Mouse (Mus musculus): Measurements from ENCODE around the gene Dclk2.

- TF ChIP-seq CTCF (IDR thresholded peaks at IDR 0.05 in 2 of 3, conservative IDR thresholded peaks at IDR 0.05 in 1 of 3; ENCODE audit: control insufficient read depth in 1 of 3, insufficient read depth in 1 of 3, low read depth in 2 of 3, low read length in 3 of 3, poor library complexity in 1 of 3, severe bottlenecking in 1 of 3): no peak
- no peak for TF ChIP-seq NRF1 (IDR thresholded peaks at IDR 0.05; ENCODE audit: insufficient read depth, low read depth, low read length, poor library complexity, severe bottlenecking)
- no peak for TF ChIP-seq E2F4 (IDR thresholded peaks at IDR 0.05; ENCODE audit: borderline replicate concordance, low read depth, low read length)
- TF ChIP-seq MEF2A (IDR thresholded peaks at IDR 0.05; ENCODE audit: extremely low read depth, insufficient replicate concordance, low read depth, low read length, poor library complexity, severe bottlenecking): no peak
- TF ChIP-seq POLR2A (IDR thresholded peaks at IDR 0.05; ENCODE audit: control insufficient read depth in 1 of 2, insufficient read depth in 1 of 2, low read depth in 1 of 2, low read length in 2 of 2, poor library complexity in 1 of 2): no peak
- TF ChIP-seq CHD2 (IDR thresholded peaks at IDR 0.05; ENCODE audit: low read length): no peak
- no peak for TF ChIP-seq ELF1 (IDR thresholded peaks at IDR 0.05; ENCODE audit: low read depth, low read length)
- no peak for TF ChIP-seq MAFK (IDR thresholded peaks at IDR 0.05; ENCODE audit: borderline replicate concordance, low read depth, low read length)
- TF ChIP-seq MAX (IDR thresholded peaks at IDR 0.05; ENCODE audit: low read length): no peak
Observed at GRCm38 (mm10) chr3:86961395-86961669, 40.7 kb upstream of the Dclk2 start.
